ENCODE assay signal across 9 mouse cellular contexts in genomic region chr10:106585476-106586080, GRCm38 (mm10).
A peak's percentile ranks its signal among the peaks of the same experiment; 100 is the strongest.
DNase-seq lines count a peak whose midpoint lies in the region; ATAC-seq and TF ChIP-seq lines count a peak whose summit lies in the region.
"Had no signal": no experiment of that assay in that cellular context is flagged by ENCODE, and none has a peak within 500 bp of the region (broad histone marks: within the 10 kb centered on the region; RNA-seq: fewer than 3 reads in every experiment).

No protein-coding gene starts in this region.

- H3K36me3 ChIP-seq in forebrain, embryonic 13.5 days (ENCODE audit: poor library complexity, severe bottlenecking), result no peaks in the 10 kb centered on the region
- H3K36me3 ChIP-seq in midbrain, postnatal 0 days (ENCODE audit: insufficient read depth, low read length), result no peaks in the 10 kb centered on the region
- H3K36me3 ChIP-seq: G1E had no signal

- DNase-seq in gastrocnemius, adult 2 months, result no peak
- no peak for DNase-seq in gastrocnemius, postnatal 25 days
- peak; percentile 5 to 12 for DNase-seq in urinary bladder, postnatal 36 days (ENCODE audit: low spot score in 2 of 2)
- DNase-seq in urinary bladder, postnatal 4 days (ENCODE audit: low spot score in 2 of 2), result no peak
- peak; percentile 11 to 17 for DNase-seq in kidney, postnatal 4 days
- peak; percentile 80 for DNase-seq in midbrain, postnatal 0 days (ENCODE audit: low spot score)
- DNase-seq in gastrocnemius, postnatal 36 days, result no peak

- ATAC-seq in forebrain, embryonic 13.5 days, result peak; percentile 75
- ATAC-seq in midbrain, postnatal 0 days (ENCODE audit: low FRiP score), result no peak

- no peak overlapping the region for H3K4me2 ChIP-seq in forebrain, embryonic 13.5 days
- H3K4me2 ChIP-seq in midbrain, postnatal 0 days (ENCODE audit: low read depth, low read length, poor library complexity, severe bottlenecking), result no peak overlapping the region

- no peak overlapping the region for H3K4me3 ChIP-seq in gastrocnemius, adult 2 months
- H3K4me3 ChIP-seq in forebrain, embryonic 13.5 days, result no peak overlapping the region
- H3K4me3 ChIP-seq in midbrain, postnatal 0 days (ENCODE audit: low read depth, low read length), result no peak overlapping the region

- 6% methylated on average over 4 of the region's 4 CpGs for WGBS in forebrain, embryonic 13.5 days
- WGBS in midbrain, postnatal 0 days, result 4% methylated on average over 4 of the region's 4 CpGs

- H3K4me1 ChIP-seq in forebrain, embryonic 13.5 days, result no peaks in the 10 kb centered on the region
- H3K4me1 ChIP-seq in midbrain, postnatal 0 days (ENCODE audit: insufficient read depth, low read length), result no peaks in the 10 kb centered on the region

- TF ChIP-seq CTCF in gastrocnemius, adult 2 months (IDR thresholded peaks at IDR 0.05), result peak; percentile 66
- peak; percentile 89 for TF ChIP-seq CTCF in midbrain, postnatal 0 days (IDR thresholded peaks at IDR 0.05)

- intact Hi-C loops in gastrocnemius, adult 2 months (cut with DNase I), result loop anchor here (5.0 kb wide), 1 partner anchor 743 kb away; the partner anchor contains the start of genes Ccdc59 and Mettl25
- intact Hi-C loops in gastrocnemius, postnatal 36 days (cut with DNase I), result loop anchor here (10.0 kb wide), 1 partner anchor 721 kb away; no protein-coding TSS in a partner anchor

- no peak overlapping the region for H3K9ac ChIP-seq in forebrain, embryonic 13.5 days
- H3K9ac ChIP-seq in midbrain, postnatal 0 days (replicated peaks; ENCODE audit: low read length, poor library complexity, severe bottlenecking), result no peak overlapping the region

- no peaks in the 10 kb centered on the region for H3K27me3 ChIP-seq in forebrain, embryonic 13.5 days
- H3K27me3 ChIP-seq in midbrain, postnatal 0 days (ENCODE audit: insufficient read depth, low read length), result no peaks in the 10 kb centered on the region

- no peaks in the 10 kb centered on the region for H3K9me3 ChIP-seq in forebrain, embryonic 13.5 days (replicated peaks)
- no peaks in the 10 kb centered on the region for H3K9me3 ChIP-seq in midbrain, postnatal 0 days (ENCODE audit: low read length)
- H3K9me3 ChIP-seq: G1E had no signal

- H3K27ac ChIP-seq in gastrocnemius, adult 2 months, result no peak overlapping the region
- H3K27ac ChIP-seq in forebrain, embryonic 13.5 days, result no peak overlapping the region
- H3K27ac ChIP-seq in midbrain, postnatal 0 days (ENCODE audit: low read depth, low read length), result no peak overlapping the region

Comparison
In these comparisons a context has a peak if more than half of its experiments do, and no peak if none do; other contexts are left out.
1. DNase-seq: peak in urinary bladder, postnatal 36 days (2 of 2), kidney, postnatal 4 days (2 of 2) and midbrain, postnatal 0 days (single experiment); none in gastrocnemius, adult 2 months (single experiment), gastrocnemius, postnatal 25 days (single experiment), urinary bladder, postnatal 4 days (0 of 2) and gastrocnemius, postnatal 36 days (0 of 2).